Mouse (Mus musculus): ENCODE data around the gene Tctex1d4. TPM values are rescaled to one million over a fixed set of nuclear protein-coding genes. Genes with fewer than 3 reads are reported as not detected.

Tctex1d4 gene
- total and polyA plus RNA-seq, 3 experiments, result 0.98 TPM; not detected in 2

GRCm38 (mm10) chr4:117169936-117170335, 43.3 kb downstream of the Tctex1d4 start:
- no peak overlapping the region for H3K9ac ChIP-seq (ENCODE audit: insufficient read depth, low read depth)
- TF ChIP-seq CHD1 (IDR thresholded peaks at IDR 0.05; ENCODE audit: low read depth, low read length) (no peak), ZMIZ1 (IDR thresholded peaks at IDR 0.05; ENCODE audit: low read depth, low read length) (no peak)
- DNase-seq (ENCODE audit: extremely low read depth), result no peak
- no peaks in the 10 kb centered on the region for H3K27me3 ChIP-seq (replicated peaks)
- no peak overlapping the region for H3K4me2 ChIP-seq (ENCODE audit: insufficient read depth, low read depth, poor library complexity, severe bottlenecking)
- dilution Hi-C loops (cut with MboI; ENCODE audit: extremely low pct_ligation_motif_present, extremely low pct_unique_long_range_greater_than_20kb, low sequenced_read_pairs) (no loop called here), in situ Hi-C loops (cut with MboI; ENCODE audit: low pct_ligation_motif_present, low pct_unique_long_range_greater_than_20kb, low sequenced_read_pairs) (no loop called here)
- no peak overlapping the region for H3K4me3 ChIP-seq (replicated peaks in 1 of 3; ENCODE audit: low read depth in 2 of 3, low read length in 2 of 3, poor library complexity in 1 of 3)
- no peak overlapping the region for H3K27ac ChIP-seq (ENCODE audit: insufficient read depth, low read depth)
- H3K9me3 ChIP-seq (replicated peaks; ENCODE audit: low read length), result no peaks in the 10 kb centered on the region
- H3K4me1 ChIP-seq (ENCODE audit: control insufficient read depth in 1 of 2, insufficient read depth in 2 of 2), result peaks cover 0 to 13% of the 10 kb centered on the region in 2 experiments; a peak in 1 of 4 replicates
- no peaks in the 10 kb centered on the region for H3K79me2 ChIP-seq (replicated peaks; ENCODE audit: control insufficient read depth, extremely low read depth, insufficient read depth, poor library complexity, severe bottlenecking)
- H3K36me3 ChIP-seq (replicated peaks in 1 of 2; ENCODE audit: control insufficient read depth in 1 of 2, insufficient read depth in 1 of 2, low read length in 1 of 2), result peaks cover 90 to 98% of the 10 kb centered on the region in 2 experiments

Other genes with a start within 250 kb of the Tctex1d4 start
- gene Zswim5, start 249.4 kb upstream of the Tctex1d4 start, total RNA-seq (2012; rRNA removed), result 0.92 and 1.1 TPM in 2 replicates
- gene Zswim5, start 249.4 kb upstream of the Tctex1d4 start, total RNA-seq (2014; rRNA removed), result 1.0 and 1.2 TPM in 2 replicates
- 0.98 and 1.2 TPM in 2 replicates for gene Zswim5, start 249.4 kb upstream of the Tctex1d4 start, polyA plus RNA-seq (2012; ENCODE audit: insufficient read length, low read depth)
- gene Urod, start 132.4 kb upstream of the Tctex1d4 start, total RNA-seq (2012; rRNA removed), result 62.1 and 66.4 TPM in 2 replicates
- 81.0 and 82.1 TPM in 2 replicates for gene Urod, start 132.4 kb upstream of the Tctex1d4 start, total RNA-seq (2014; rRNA removed)
- 53.1 and 57.7 TPM in 2 replicates for gene Urod, start 132.4 kb upstream of the Tctex1d4 start, polyA plus RNA-seq (2012; ENCODE audit: insufficient read length, low read depth)
- gene Hectd3, start 131.5 kb upstream of the Tctex1d4 start, total RNA-seq (2012; rRNA removed), result 8.1 and 8.6 TPM in 2 replicates
- 6.2 and 6.6 TPM in 2 replicates for gene Hectd3, start 131.5 kb upstream of the Tctex1d4 start, total RNA-seq (2014; rRNA removed)
- gene Hectd3, start 131.5 kb upstream of the Tctex1d4 start, polyA plus RNA-seq (2012; ENCODE audit: insufficient read length, low read depth), result 7.2 and 7.8 TPM in 2 replicates
- 49.9 and 62.2 TPM in 2 replicates for gene Eif2b3, start 107.4 kb upstream of the Tctex1d4 start, total RNA-seq (2012; rRNA removed)
- 88.7 and 96.2 TPM in 2 replicates for gene Eif2b3, start 107.4 kb upstream of the Tctex1d4 start, total RNA-seq (2014; rRNA removed)
- 83.3 and 84.9 TPM in 2 replicates for gene Eif2b3, start 107.4 kb upstream of the Tctex1d4 start, polyA plus RNA-seq (2012; ENCODE audit: insufficient read length, low read depth)
- gene Ptch2, start 30.7 kb upstream of the Tctex1d4 start, total RNA-seq (2012; rRNA removed), result 0.04 and 0.21 TPM in 2 replicates
- not detected in 2 replicates for gene Ptch2, start 30.7 kb upstream of the Tctex1d4 start, total RNA-seq (2014; rRNA removed)
- gene Ptch2, start 30.7 kb upstream of the Tctex1d4 start, polyA plus RNA-seq (2012; ENCODE audit: insufficient read length, low read depth), result 0.46 and 0.79 TPM in 2 replicates
- gene Btbd19, start 1.1 kb upstream of the Tctex1d4 start, total RNA-seq (2012; rRNA removed), result 31.5 and 32.4 TPM in 2 replicates
- 49.7 and 51.1 TPM in 2 replicates for gene Btbd19, start 1.1 kb upstream of the Tctex1d4 start, total RNA-seq (2014; rRNA removed)
- gene Btbd19, start 1.1 kb upstream of the Tctex1d4 start, polyA plus RNA-seq (2012; ENCODE audit: insufficient read length, low read depth), result 32.9 and 36.3 TPM in 2 replicates
- 12.0 and 13.8 TPM in 2 replicates for gene Plk3, start 7.2 kb downstream of the Tctex1d4 start, total RNA-seq (2012; rRNA removed)
- 8.6 and 8.8 TPM in 2 replicates for gene Plk3, start 7.2 kb downstream of the Tctex1d4 start, total RNA-seq (2014; rRNA removed)
- 14.7 and 18.5 TPM in 2 replicates for gene Plk3, start 7.2 kb downstream of the Tctex1d4 start, polyA plus RNA-seq (2012; ENCODE audit: insufficient read length, low read depth)
- gene Rps8, start 29.4 kb downstream of the Tctex1d4 start, total RNA-seq (2012; rRNA removed), result 5,379 and 5,435 TPM in 2 replicates
- 2,191 and 2,455 TPM in 2 replicates for gene Rps8, start 29.4 kb downstream of the Tctex1d4 start, total RNA-seq (2014; rRNA removed)
- 1,480 and 1,967 TPM in 2 replicates for gene Rps8, start 29.4 kb downstream of the Tctex1d4 start, polyA plus RNA-seq (2012; ENCODE audit: insufficient read length, low read depth)
- gene Kif2c, start 55.8 kb downstream of the Tctex1d4 start, total RNA-seq (2012; rRNA removed), result 33.9 and 39.6 TPM in 2 replicates
- 34.0 and 36.8 TPM in 2 replicates for gene Kif2c, start 55.8 kb downstream of the Tctex1d4 start, total RNA-seq (2014; rRNA removed)
- gene Kif2c, start 55.8 kb downstream of the Tctex1d4 start, polyA plus RNA-seq (2012; ENCODE audit: insufficient read length, low read depth), result 40.3 and 43.1 TPM in 2 replicates
- 0.50 and 1.1 TPM in 2 replicates for gene Tmem53, start 125.2 kb downstream of the Tctex1d4 start, total RNA-seq (2012; rRNA removed)
- gene Tmem53, start 125.2 kb downstream of the Tctex1d4 start, total RNA-seq (2014; rRNA removed), result 1.4 and 1.5 TPM in 2 replicates
- gene Tmem53, start 125.2 kb downstream of the Tctex1d4 start, polyA plus RNA-seq (2012; ENCODE audit: insufficient read length, low read depth), result 1.00 and 1.2 TPM in 2 replicates
- gene Armh1, start 125.3 kb downstream of the Tctex1d4 start, total RNA-seq (2012; rRNA removed), result not detected in 2 replicates
- not detected in 2 replicates for gene Armh1, start 125.3 kb downstream of the Tctex1d4 start, total RNA-seq (2014; rRNA removed)
- gene Armh1, start 125.3 kb downstream of the Tctex1d4 start, polyA plus RNA-seq (2012; ENCODE audit: insufficient read length, low read depth), result 0.18 TPM in 1 of 2 replicates, not detected in the other